Mouse (Mus musculus) limb, embryonic 12.5 days (tissue): ENCODE measurements around the gene Fam204a. TPM values are rescaled to one million over a fixed set of nuclear protein-coding genes. Genes with fewer than 3 reads are reported as not detected.

Source experiments
- ATAC-seq: fragments of 200-750 bp; cut with Nextera tagmentation; 2 replicates; pipeline ENCODE4 v1.8.0; 2017; ENCODE audit warnings: low read depth, moderate TSS enrichment; ENCODE audit not compliant: insufficient number of reproducible peaks, insufficient read depth, low FRiP score, low TSS enrichment
- H3K27ac ChIP-seq: fragments of 300-500 bp; sonication (generic); 2 replicates; pipeline ENCODE4 v1.5.1; 2016; ENCODE audit warnings: mild to moderate bottlenecking, moderate library complexity
- H3K27me3 ChIP-seq: fragments of 300-500 bp; sonication (generic); 2 replicates; pipeline ENCODE4 v1.6.1; 2016; ENCODE audit warnings: mild to moderate bottlenecking, moderate library complexity
- H3K36me3 ChIP-seq: fragments of 300-500 bp; sonication (generic); 2 replicates; pipeline ENCODE4 v1.6.1; 2016; ENCODE audit warnings: mild to moderate bottlenecking, moderate library complexity
- H3K4me1 ChIP-seq: fragments of 300-500 bp; sonication (generic); replicated peaks from 2 replicates; pipeline ENCODE4 v1.6.1; 2016
- H3K4me2 ChIP-seq: fragments of 300-500 bp; sonication (generic); 2 replicates; pipeline ENCODE4 v1.6.1; 2016; ENCODE audit warnings: mild to moderate bottlenecking, moderate library complexity
- H3K4me3 ChIP-seq: fragments of 300-500 bp; sonication (generic); replicated peaks from 2 replicates; pipeline ENCODE4 v1.5.1; 2016; ENCODE audit warnings: mild to moderate bottlenecking
- H3K9ac ChIP-seq: fragments of 300-500 bp; sonication (generic); replicated peaks from 2 replicates; pipeline ENCODE4 v1.6.1; 2016; ENCODE audit warnings: mild to moderate bottlenecking, moderate library complexity
- H3K9me3 ChIP-seq: fragments of 300-500 bp; sonication (generic); 2 replicates; pipeline ENCODE4 v1.6.1; 2016; ENCODE audit warnings: mild to moderate bottlenecking, moderate library complexity
- WGBS: fragments of 180-500 bp; shearing (Covaris S2); methylation state at CpG from one replicate; pipeline ENCODE4 v1.1.7; 2016; 5-methylcytosine and 5-hydroxymethylcytosine counted together
- polyA plus RNA-seq: library from polyadenylated mRNA; unstranded; fragments of >200 nt; fragmentation: Nextera tagmentation; extraction: Ambion mirVana; gene quantifications from 2 replicates; pipeline ENCODE4 v1.2.1, GENCODE M21; 2016

Gene Fam204a
- polyA plus RNA-seq, 1 experiment from 2014 or later = 72.5 TPM

DNA sequence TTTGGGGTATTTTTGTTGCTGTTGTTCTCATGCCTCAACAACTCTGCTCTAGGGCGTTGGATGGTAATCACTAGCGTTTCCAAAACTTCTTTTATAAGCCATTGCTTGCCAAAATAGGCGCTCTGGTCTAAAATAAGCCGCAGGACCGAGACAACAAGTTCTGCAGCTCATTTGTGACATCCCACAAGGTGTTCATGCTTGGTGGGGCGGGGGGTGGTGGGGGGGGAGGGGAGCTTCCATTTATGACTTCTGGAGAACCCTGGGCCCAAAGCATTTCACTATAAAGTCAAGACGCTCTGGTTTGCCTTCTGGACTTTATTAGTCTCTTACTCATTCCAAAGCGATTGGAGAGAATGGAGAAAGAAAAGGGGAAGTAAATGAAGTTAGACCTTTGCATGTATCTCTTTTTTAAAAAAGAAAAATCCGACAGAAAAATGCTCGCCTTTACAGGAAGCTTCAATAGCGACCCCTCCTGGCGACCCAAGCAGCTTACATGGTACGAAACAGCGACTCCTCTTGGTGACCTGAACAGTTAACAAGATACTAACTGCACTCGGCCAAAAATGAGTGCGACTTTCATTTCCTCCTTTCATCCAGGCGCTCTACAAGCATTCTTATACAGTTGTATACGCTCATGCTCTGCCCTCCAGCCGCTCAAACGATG is 65.8 kb downstream of the Fam204a start:
- 7% methylated on average over 20 of the region's 20 CpGs for WGBS

DNA sequence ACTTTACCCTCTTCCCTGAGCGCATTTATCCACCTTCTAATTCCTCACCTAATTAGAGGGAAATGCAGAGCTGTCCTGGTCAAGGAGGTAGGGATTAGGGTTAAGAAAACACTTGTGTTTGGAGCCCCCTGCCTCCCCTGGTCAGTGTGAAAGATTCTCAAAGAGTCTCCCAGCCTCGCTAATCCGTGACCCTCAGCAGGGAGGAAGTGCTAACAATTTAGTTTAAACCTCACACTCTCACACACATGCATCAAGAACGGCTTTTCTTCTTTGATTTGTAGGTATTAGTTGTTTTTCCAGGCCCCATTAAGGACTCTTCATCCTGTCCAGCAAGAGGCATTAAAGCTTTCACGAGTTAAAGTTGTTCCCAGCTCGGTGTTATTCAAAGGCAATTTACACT is 66.7 kb downstream of the Fam204a start:
- no peaks in the 10 kb centered on the region for H3K36me3 ChIP-seq
- 8% methylated on average over 6 of the region's 6 CpGs for WGBS

More for the DNA sequence above, 65.8 kb downstream of the Fam204a start:
- Histone ChIP-seq H3K27ac (no peak overlapping the region), H3K9me3 (no peaks in the 10 kb centered on the region), H3K9ac (no peak overlapping the region), H3K4me3 (peak overlapping the region; percentile 12; the same call in 1 of the 2 replicates), H3K4me2 (peak overlapping the region; percentile 44), H3K4me1 (peaks cover 7% of the 10 kb centered on the region; the same call in 1 of the 2 replicates), H3K27me3 (peaks cover 22% of the 10 kb centered on the region), H3K36me3 (no peaks in the 10 kb centered on the region)
- ATAC-seq = no peak

DNA sequence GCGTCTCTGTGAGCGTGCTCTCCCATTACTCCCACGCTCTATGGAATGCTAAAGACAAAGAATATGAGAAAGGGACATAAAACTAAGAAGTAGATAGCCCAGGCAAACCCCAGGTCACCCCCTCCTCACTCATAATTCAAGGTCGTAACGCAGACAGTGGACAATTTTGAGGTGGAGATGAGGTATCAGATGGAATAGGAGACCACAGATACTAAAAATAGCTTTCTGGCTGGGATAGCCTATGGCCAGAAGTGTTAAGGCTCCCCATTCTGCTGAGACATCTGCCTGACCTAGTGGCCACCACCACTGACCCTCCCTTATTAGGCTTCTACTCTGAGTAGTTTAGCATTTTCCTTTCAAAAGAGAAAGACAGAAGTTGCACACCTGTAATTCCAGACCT is 71.2 kb downstream of the Fam204a start:
- H3K4me3 ChIP-seq = no peak overlapping the region
- no peak for ATAC-seq
- 89% methylated on average over 5 of the region's 5 CpGs for WGBS
- H3K4me1 ChIP-seq = 0 out of 2 replicates have a peak, but pooled peaks cover 4% of the 10 kb centered on the region
- no peak overlapping the region for H3K27ac ChIP-seq
- H3K36me3 ChIP-seq = no peaks in the 10 kb centered on the region
- peaks cover 43% of the 10 kb centered on the region for H3K27me3 ChIP-seq
- no peak overlapping the region for H3K4me2 ChIP-seq
- no peaks in the 10 kb centered on the region for H3K9me3 ChIP-seq
- H3K9ac ChIP-seq = no peak overlapping the region

More for the DNA sequence above, 66.7 kb downstream of the Fam204a start:
- Histone ChIP-seq H3K27me3 (peaks cover 28% of the 10 kb centered on the region), H3K27ac (no peak overlapping the region), H3K4me3 (no peak overlapping the region), H3K9ac (no peak overlapping the region), H3K4me1 (peaks cover 7% of the 10 kb centered on the region; the same call in 1 of the 2 replicates), H3K4me2 (no peak overlapping the region), H3K9me3 (no peaks in the 10 kb centered on the region)
- ATAC-seq = no peak

DNA sequence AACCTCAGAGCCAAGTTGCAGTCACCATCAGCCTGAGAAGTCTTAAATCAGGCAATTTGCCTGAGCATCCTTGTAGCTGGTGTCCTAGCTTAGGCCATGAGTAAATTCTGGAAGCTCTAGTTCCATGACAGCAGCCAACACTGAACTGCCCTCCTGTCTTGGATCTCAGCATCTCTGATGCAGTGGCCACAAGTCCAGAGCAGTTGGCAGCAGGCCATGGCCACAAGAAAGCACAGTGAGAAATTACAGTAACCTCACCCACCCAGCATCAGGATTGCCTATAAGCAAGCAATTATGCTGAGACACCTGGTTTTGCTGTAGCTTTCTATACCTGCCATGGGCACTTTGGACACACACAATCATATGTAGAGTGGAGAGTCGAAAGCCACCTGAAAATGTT is 73.4 kb downstream of the Fam204a start:
- Histone ChIP-seq H3K4me2 (no peak overlapping the region), H3K27ac (no peak overlapping the region), H3K9ac (no peak overlapping the region), H3K9me3 (no peaks in the 10 kb centered on the region), H3K4me1 (peaks cover 22% of the 10 kb centered on the region), H3K27me3 (peaks cover 52% of the 10 kb centered on the region), H3K4me3 (no peak overlapping the region), H3K36me3 (no peaks in the 10 kb centered on the region)
- WGBS = 86% methylated on average over 1 of the region's 1 CpGs
- ATAC-seq = no peak

DNA sequence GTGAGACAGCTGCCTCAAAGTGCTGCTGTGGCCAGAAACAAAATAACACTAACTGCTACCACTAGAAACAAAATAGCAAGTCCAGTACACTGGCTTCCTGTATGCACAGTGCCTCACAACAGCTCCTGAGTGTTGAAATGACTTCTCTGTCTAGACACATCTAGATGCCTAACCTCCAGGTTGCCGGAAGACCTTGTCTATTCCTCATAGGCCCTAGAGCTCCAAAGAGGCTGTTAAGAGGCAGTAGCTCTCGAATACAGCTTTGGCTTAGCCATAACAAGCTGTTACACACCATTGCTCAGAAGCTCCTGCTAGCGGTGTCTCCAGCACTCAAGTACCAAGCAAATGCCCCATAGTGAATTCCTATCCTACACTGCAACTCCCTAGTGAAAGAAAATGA is 76.4 kb downstream of the Fam204a start:
- Histone ChIP-seq H3K4me1 (peaks cover 33% of the 10 kb centered on the region), H3K36me3 (no peaks in the 10 kb centered on the region), H3K4me2 (no peak overlapping the region), H3K9ac (no peak overlapping the region), H3K27me3 (peaks cover 58% of the 10 kb centered on the region), H3K4me3 (no peak overlapping the region), H3K27ac (no peak overlapping the region), H3K9me3 (no peaks in the 10 kb centered on the region)
- no peak for ATAC-seq
- 71% methylated on average over 3 of the region's 3 CpGs for WGBS

DNA sequence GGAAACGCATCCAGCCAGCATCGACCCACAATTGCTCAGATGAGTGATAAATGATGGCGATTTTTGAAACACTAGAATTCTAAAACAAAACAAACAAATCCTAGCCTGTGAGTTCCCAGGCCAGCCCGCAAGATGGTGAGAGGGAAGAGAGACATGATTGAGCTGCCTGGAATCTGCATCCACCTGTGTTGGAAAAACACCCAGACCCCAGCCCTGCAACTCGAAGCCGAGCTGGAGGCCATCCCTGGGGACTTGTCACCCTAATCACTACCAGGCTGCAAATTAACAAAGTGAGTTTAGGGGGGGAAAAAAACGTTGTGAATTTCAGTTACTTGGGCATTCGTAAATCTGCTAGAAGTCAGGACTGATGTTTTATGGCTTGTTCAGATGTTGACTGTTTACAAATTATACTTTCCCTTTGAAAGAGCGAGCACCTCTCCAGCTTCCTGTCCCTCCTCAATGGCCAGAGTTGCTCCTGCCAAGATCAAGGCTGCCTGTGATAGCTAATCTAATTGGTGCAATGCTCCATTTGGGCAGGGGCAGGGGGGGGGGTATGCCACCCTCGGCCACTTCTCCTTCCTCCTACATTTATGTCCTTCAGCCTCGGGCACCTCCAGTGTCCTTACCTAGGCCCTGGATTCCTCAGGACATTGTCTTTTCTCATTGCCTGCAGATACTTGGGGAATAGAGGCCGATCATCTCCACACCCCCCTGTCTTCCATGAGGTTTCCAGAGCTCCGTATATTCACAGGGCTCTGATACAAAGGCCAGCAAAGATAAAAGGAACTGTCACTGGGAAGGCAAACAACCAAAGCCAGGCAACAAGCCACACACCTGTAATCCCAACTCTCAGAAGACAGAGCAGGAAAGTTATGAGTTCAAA is 77.2 kb downstream of the Fam204a start:
- Histone ChIP-seq H3K27me3 (peaks cover 64% of the 10 kb centered on the region), H3K36me3 (no peaks in the 10 kb centered on the region)

More for the DNA sequence above, 77.2 kb downstream of the Fam204a start:
- Histone ChIP-seq H3K27ac (no peak overlapping the region), H3K9ac (no peak overlapping the region), H3K4me2 (peak overlapping the region; percentile 19), H3K4me1 (peaks cover 33% of the 10 kb centered on the region), H3K9me3 (no peaks in the 10 kb centered on the region), H3K4me3 (no peak overlapping the region)
- no peak for ATAC-seq
- WGBS = 7% methylated on average over 13 of the region's 13 CpGs

Other genes starting within 250 kb of the Fam204a start
- not detected in 2 replicates for gene Prlhr, start 241.6 kb upstream of the Fam204a start, polyA plus RNA-seq